Mouse (Mus musculus): Measurements from ENCODE around the gene Tcf7l2.

- TF ChIP-seq CTCF (IDR thresholded peaks at IDR 0.05; ENCODE audit: low read depth) (no peak), EP300 (IDR thresholded peaks at IDR 0.05; ENCODE audit: low read depth) (no peak)
These were observed 215.1 kb downstream of the Tcf7l2 start for GRCm38 (mm10) chr19:55956745-55957144.

Measured in liver, embryonic 14.5 days (tissue).